Mouse (Mus musculus) lung, embryonic 15.5 days (tissue): ENCODE measurements around the gene Churc1. TPM values are rescaled to one million over a fixed set of nuclear protein-coding genes. Genes with fewer than 3 reads are reported as not detected.

Experiments used
- ATAC-seq: fragments of 200-750 bp; cut with Nextera tagmentation; 2 replicates; pipeline ENCODE4 v1.8.0; 2017; ENCODE audit warnings: moderate number of reproducible peaks, borderline replicate concordance; ENCODE audit not compliant: low FRiP score, low TSS enrichment; ENCODE audit errors: extremely low read depth
- H3K27ac ChIP-seq: fragments of 300-500 bp; sonication (generic); 2 replicates; pipeline ENCODE4 v1.5.1; 2015; ENCODE audit warnings: moderate library complexity, mild to moderate bottlenecking, inconsistent platforms
- H3K27me3 ChIP-seq: fragments of 300-500 bp; sonication (generic); 2 replicates; pipeline ENCODE4 v1.6.1; 2015; ENCODE audit warnings: inconsistent platforms
- H3K36me3 ChIP-seq: fragments of 300-500 bp; sonication (generic); 2 replicates; pipeline ENCODE4 v1.6.1; 2015; ENCODE audit warnings: inconsistent platforms
- H3K4me1 ChIP-seq: fragments of 300-500 bp; sonication (generic); 2 replicates; pipeline ENCODE4 v1.6.1; 2015; ENCODE audit warnings: inconsistent platforms
- H3K4me2 ChIP-seq: fragments of 300-500 bp; sonication (generic); 2 replicates; pipeline ENCODE4 v1.6.1; 2015; ENCODE audit warnings: inconsistent platforms, mild to moderate bottlenecking, moderate library complexity
- H3K4me3 ChIP-seq: fragments of 300-500 bp; sonication (generic); 2 replicates; pipeline ENCODE4 v1.5.1; 2015; ENCODE audit warnings: mild to moderate bottlenecking, inconsistent platforms
- H3K9ac ChIP-seq: fragments of 300-500 bp; sonication (generic); 2 replicates; pipeline ENCODE4 v1.6.1; 2015; ENCODE audit warnings: inconsistent platforms
- H3K9me3 ChIP-seq: fragments of 300-500 bp; sonication (generic); 2 replicates; pipeline ENCODE4 v1.6.1; 2016; ENCODE audit warnings: inconsistent platforms
- WGBS: fragments of 180-500 bp; shearing (Covaris S2); methylation state at CpG from one replicate; pipeline ENCODE4 v1.1.7; 2015; 5-methylcytosine and 5-hydroxymethylcytosine counted together
- polyA plus RNA-seq: library from polyadenylated mRNA; unstranded; fragments of >200 nt; fragmentation: Nextera tagmentation; extraction: Ambion mirVana; gene quantifications from 2 replicates; pipeline ENCODE4 v1.2.1, GENCODE M21; 2015

The Churc1 gene
- polyA plus RNA-seq, 1 experiment from 2014 or later, result 139 TPM

DNA sequence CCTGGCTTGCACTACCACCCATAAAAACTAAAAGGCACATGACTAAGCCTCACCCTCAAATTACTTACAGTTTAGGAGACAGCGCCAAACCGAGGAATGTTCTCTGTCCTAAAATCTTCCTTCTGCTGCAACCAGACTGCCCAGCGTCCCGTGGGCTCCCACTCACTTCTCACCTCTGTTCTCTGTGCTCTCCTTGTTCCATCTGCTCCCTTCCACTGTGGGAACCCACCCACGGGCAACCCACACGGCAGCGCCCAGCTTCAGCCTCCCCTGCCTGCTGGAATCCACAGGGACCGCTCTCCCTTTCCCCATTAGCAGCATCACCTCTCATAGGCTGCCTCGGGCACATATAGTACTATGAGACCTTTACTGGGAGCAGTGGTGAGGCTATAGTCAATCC is 53.6 kb downstream of the Churc1 start:
- H3K9me3 ChIP-seq, result no peaks in the 10 kb centered on the region
- H3K27ac ChIP-seq, result peak overlapping the region; percentile 91
- no peaks in the 10 kb centered on the region for H3K36me3 ChIP-seq
- WGBS, result 82% methylated on average over 9 of the region's 9 CpGs
- H3K4me1 ChIP-seq, result peaks cover 50% of the 10 kb centered on the region
- ATAC-seq, result no peak
- no peak overlapping the region for H3K4me2 ChIP-seq
- no peak overlapping the region for H3K9ac ChIP-seq
- H3K4me3 ChIP-seq, result no peak overlapping the region
- H3K27me3 ChIP-seq, result peaks cover 5% of the 10 kb centered on the region; the same call in 1 of the 2 replicates

DNA sequence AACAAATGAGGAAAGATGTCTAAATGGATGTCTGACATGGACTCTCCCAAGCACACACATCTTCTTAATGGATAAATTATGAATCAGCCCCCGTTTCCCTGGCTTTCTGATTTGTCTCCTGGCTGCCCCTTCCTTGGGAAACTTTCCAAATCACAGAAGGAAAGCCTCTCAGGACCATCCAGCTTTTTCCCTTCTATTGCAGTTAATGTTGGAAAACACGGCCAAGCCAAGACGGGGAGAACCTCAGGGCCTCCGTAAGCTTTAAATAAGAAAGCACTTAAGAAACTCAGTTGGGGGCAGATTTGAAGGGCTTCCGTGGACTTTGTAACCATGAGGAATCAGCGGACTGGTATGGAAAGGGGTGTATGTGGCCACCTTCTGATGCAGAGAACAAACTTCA is 54.5 kb downstream of the Churc1 start:
- 36% methylated on average over 6 of the region's 6 CpGs for WGBS
- no peak overlapping the region; the same call in 1 of the 2 replicates for H3K4me3 ChIP-seq
- no peaks in the 10 kb centered on the region for H3K36me3 ChIP-seq
- H3K27ac ChIP-seq, result peak overlapping the region; percentile 68
- H3K9me3 ChIP-seq, result no peaks in the 10 kb centered on the region
- no peak for ATAC-seq
- peak overlapping the region; percentile 90 for H3K4me2 ChIP-seq
- H3K27me3 ChIP-seq, result peaks cover 9% of the 10 kb centered on the region; the same call in 1 of the 2 replicates
- H3K4me1 ChIP-seq, result peaks cover 59% of the 10 kb centered on the region
- H3K9ac ChIP-seq, result no peak overlapping the region

DNA sequence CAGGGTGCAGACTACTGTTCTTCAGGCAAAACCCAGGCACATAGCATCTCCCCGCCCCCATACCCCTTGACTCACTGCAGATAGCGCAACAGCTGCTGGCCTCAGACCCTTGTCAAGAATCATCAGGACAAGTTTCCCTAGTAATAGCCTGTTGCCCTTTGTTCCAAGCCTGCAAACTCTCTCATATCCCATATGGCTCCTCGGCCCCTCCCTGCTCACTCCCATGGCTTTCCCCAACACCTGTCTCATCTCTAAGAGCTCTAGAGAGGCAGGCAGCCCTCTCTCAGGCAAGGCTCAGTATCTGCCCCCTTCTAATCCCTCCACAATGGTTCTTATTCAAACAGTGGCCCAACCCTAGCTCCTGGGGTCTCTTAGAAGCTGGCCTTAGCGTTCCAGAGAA is 55.3 kb downstream of the Churc1 start:
- peak overlapping the region; percentile 76 for H3K4me3 ChIP-seq
- 33% methylated on average over 4 of the region's 4 CpGs for WGBS
- H3K36me3 ChIP-seq, result no peaks in the 10 kb centered on the region
- H3K9me3 ChIP-seq, result no peaks in the 10 kb centered on the region
- H3K4me1 ChIP-seq, result peaks cover 61% of the 10 kb centered on the region
- no peak; the same call in 1 of the 2 replicates for ATAC-seq
- peak overlapping the region; percentile 68 for H3K27ac ChIP-seq
- peak overlapping the region; percentile 90 for H3K4me2 ChIP-seq
- H3K27me3 ChIP-seq, result peaks cover 9% of the 10 kb centered on the region; the same call in 1 of the 2 replicates
- H3K9ac ChIP-seq, result no peak overlapping the region

DNA sequence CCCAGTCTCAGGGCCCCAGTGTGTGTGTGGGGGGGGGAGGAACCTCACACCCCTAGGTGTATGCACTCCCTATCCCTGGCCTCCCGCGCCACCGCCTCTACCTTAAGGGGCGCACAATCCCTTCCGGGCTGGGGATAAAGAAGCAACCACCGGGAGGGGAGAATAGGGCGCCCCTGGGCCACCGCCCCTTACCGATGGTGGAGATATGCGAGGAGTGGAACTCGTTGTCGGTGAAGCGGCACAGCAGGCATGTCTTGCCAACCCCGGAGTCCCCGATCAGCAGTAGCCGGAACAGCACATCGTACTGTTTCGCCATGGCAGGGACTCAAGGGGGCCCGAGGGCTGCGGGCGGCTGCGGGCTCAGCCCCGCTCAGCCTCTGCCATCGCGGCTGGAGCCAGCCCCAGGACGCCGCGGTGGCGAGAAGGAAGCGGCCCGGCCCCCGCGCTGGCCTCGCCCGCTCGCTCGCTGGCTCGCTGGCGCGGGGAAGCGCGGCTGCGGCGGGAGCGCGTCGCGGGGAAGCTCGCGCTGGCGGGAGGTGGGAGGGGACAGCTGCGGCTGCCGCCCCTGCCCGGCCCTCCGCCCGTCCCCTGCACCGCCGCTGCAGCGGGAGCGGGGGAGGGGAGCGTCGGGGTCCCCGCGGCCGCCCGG is 56.8 kb downstream of the Churc1 start:
- Histone ChIP-seq H3K4me2 (peak overlapping the region; percentile 90), H3K4me3 (peak overlapping the region; percentile 76), H3K36me3 (no peaks in the 10 kb centered on the region), H3K9ac (peak overlapping the region; percentile 85), H3K27me3 (peaks cover 9% of the 10 kb centered on the region; the same call in 1 of the 2 replicates), H3K9me3 (no peaks in the 10 kb centered on the region), H3K4me1 (peaks cover 57% of the 10 kb centered on the region), H3K27ac (peak overlapping the region; percentile 65)
- WGBS, result under 1% methylated on average over 43 of the region's 66 CpGs
- peak; percentile 46; the same call in 1 of the 2 replicates for ATAC-seq

DNA sequence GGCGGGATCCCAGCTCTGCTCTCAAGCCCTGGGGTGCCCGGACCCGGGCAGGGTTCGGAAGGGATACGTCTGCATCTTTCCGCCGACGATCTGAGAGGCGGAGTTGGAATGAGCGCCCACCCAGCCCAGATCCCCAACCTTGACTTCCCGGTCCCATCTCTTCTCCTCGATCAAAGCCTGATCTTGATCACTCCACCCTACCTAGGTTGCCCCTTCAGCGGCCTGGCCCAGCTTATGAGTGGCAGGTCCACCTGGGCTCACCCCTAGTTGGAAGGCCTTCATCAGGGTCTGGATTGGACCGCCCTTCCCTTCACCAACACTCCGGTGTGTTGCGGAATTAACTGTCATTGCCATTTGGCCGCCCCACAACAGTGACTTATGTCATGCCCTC is 57.3 kb downstream of the Churc1 start, which contains the start of gene Rab15:
Rab15 (minus strand) TSS at position 258 of the 391 bp plus-strand sequence.
- H3K27me3 ChIP-seq, result peaks cover 9% of the 10 kb centered on the region; the same call in 1 of the 2 replicates

DNA sequence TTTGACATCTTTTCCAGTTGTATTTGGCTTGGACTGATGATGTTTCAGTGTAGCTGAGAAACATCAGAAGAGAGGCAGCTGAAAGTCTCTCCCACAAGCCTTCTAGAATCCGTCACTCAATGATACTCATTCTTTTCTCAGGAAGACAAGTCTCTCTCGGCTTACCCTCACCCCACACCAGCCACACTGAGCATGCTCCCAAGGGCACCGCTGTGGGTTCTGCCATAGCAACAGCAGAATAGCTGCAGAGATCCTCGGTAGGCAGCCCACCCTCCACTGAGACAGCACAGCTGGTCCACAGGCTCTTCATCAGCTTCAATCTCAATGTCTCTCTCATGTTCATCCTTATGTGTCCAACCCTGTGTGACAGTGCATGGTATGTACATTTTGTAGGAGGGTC is 59.9 kb downstream of the Churc1 start:
- Histone ChIP-seq H3K36me3 (no peaks in the 10 kb centered on the region), H3K9me3 (no peaks in the 10 kb centered on the region), H3K27ac (no peak overlapping the region), H3K27me3 (peaks cover 9% of the 10 kb centered on the region; the same call in 1 of the 2 replicates), H3K4me1 (peaks cover 30% of the 10 kb centered on the region), H3K9ac (no peak overlapping the region), H3K4me3 (no peak overlapping the region), H3K4me2 (no peak overlapping the region)
- ATAC-seq, result no peak
- 70% methylated on average over 4 of the region's 4 CpGs for WGBS

More for the DNA sequence above, 57.3 kb downstream of the Churc1 start, which contains the start of gene Rab15:
- ATAC-seq, result no peak
- Histone ChIP-seq H3K9ac (peak within 1 kb of the TSS; percentile 85), H3K27ac (peak within 1 kb of the TSS; percentile 65), H3K9me3 (no peaks in the 10 kb centered on the region), H3K36me3 (no peaks in the 10 kb centered on the region), H3K4me1 (peaks cover 52% of the 10 kb centered on the region), H3K4me3 (peak within 1 kb of the TSS; percentile 76), H3K4me2 (peak within 1 kb of the TSS; percentile 90)
- WGBS, result 3% methylated on average over 17 of the region's 17 CpGs

DNA sequence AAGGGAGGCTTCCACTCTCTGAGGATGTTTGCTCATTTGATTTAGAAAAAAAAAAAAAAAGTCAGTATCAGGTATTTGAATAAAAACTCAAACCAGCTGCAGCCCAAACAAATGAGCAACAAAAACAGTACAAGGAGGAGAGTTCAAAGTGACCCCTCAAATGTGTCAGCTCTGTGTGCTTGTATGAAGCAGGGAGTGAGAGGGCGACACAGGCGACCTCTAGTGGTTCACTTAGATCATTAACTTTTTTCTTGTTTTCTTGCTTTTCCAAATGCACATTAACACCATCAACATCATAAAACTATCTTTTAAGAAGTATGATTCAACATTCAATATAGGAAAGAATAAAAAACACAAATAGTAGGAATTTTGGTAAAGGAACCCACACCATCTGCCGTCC is 67.4 kb downstream of the Churc1 start:
- no peak for ATAC-seq
- Histone ChIP-seq H3K4me2 (no peak overlapping the region), H3K4me1 (no peaks in the 10 kb centered on the region), H3K27ac (no peak overlapping the region), H3K36me3 (no peaks in the 10 kb centered on the region), H3K27me3 (no peaks in the 10 kb centered on the region), H3K9me3 (no peaks in the 10 kb centered on the region), H3K4me3 (no peak overlapping the region), H3K9ac (no peak overlapping the region)
- WGBS, result under 1% methylated on average over 3 of the region's 3 CpGs

Other genes with a start within 250 kb of the Churc1 start
- gene Plekhg3, start 234.6 kb upstream of the Churc1 start, polyA plus RNA-seq, result 6.9 and 7.2 TPM in 2 replicates
- gene Sptb, start 55.0 kb upstream of the Churc1 start, polyA plus RNA-seq, result 0.91 and 1.2 TPM in 2 replicates
- 37.0 and 37.8 TPM in 2 replicates for gene Fntb, start 51 bp downstream of the Churc1 start, polyA plus RNA-seq
- 17.0 and 20.3 TPM in 2 replicates for gene Gpx2, start 30.0 kb downstream of the Churc1 start, polyA plus RNA-seq
- 38.9 and 39.8 TPM in 2 replicates for gene Rab15, start 57.4 kb downstream of the Churc1 start, polyA plus RNA-seq
- 13.1 and 13.3 TPM in 2 replicates for gene Max, start 196.7 kb downstream of the Churc1 start, polyA plus RNA-seq